Mouse (Mus musculus) ES-Bruce4 (cell line): ENCODE results near the gene Sass6.
A peak's percentile ranks its signal among the peaks of the same experiment; 100 is the strongest.

Experiments
- CTCF ChIP-seq: IDR thresholded peaks from one replicate; pipeline ENCODE4 v1.8.1; 2011; ENCODE audit warnings: low read depth, low read length
- POLR2A ChIP-seq: IDR thresholded peaks from one replicate; pipeline ENCODE4 v1.8.1; 2011; ENCODE audit warnings: low read length; ENCODE audit not compliant: insufficient read depth

DNA sequence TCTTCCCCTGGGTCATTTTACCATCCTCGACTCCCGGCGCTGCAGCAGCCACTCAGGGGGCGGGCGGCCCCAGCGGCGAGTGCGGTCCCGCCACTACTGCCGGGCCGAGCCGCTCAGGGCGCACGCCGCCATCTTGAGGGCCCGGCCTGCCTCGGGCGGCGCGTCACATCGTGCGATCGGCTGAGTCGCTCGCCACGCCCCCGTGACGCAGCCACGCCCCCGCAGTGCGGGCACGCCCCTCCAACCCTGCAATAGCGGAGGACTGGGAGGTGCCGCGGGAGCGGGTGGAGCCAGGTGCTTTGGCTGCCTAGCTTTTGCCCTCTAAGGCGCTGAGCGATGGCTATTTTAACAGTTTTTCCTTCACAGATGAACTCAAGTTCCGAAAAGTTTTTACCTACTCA lies 67.7 kb downstream of the Sass6 start, which contains the start of gene Mfsd14a:
- peak; percentile 62 for TF ChIP-seq POLR2A
- TF ChIP-seq CTCF: no peak
